Mouse (Mus musculus): ENCODE measurements around the gene Islr2. TPM values are rescaled to one million over a fixed set of nuclear protein-coding genes. Genes with fewer than 3 reads are reported as not detected.

Gene Islr2
- polyA plus RNA-seq, 1 experiment from 2014 or later: 18.1 TPM

- DNase-seq (ENCODE audit: low spot score): peak; percentile 90
- H3K9me3 ChIP-seq (ENCODE audit: control insufficient read depth, low read length): no peaks in the 10 kb centered on the region
- ATAC-seq (replicated peaks; ENCODE audit: low FRiP score): peak; percentile 75
- H3K27me3 ChIP-seq (ENCODE audit: control insufficient read depth, insufficient read depth, low read length): no peaks in the 10 kb centered on the region
- H3K9ac ChIP-seq (ENCODE audit: low read length): peak overlapping the region; percentile 49
- no peaks in the 10 kb centered on the region for H3K36me3 ChIP-seq (ENCODE audit: control insufficient read depth, insufficient read depth, low read length)
- peak overlapping the region; percentile 11 for H3K4me3 ChIP-seq (ENCODE audit: low read depth, low read length)
- H3K4me1 ChIP-seq (replicated peaks; ENCODE audit: control insufficient read depth, insufficient read depth, low read length): peaks cover 11% of the 10 kb centered on the region
- no peak overlapping the region for H3K27ac ChIP-seq (ENCODE audit: low read depth, low read length)
- peak overlapping the region; percentile 43; the same call in 1 of the 2 replicates for H3K4me2 ChIP-seq (ENCODE audit: low read depth, low read length, severe bottlenecking)
- 14% methylated on average over 25 of the region's 25 CpGs for WGBS
These were observed 43.1 kb upstream of the Islr2 start for GRCm38 (mm10) chr9:58247064-58247759.

DNA sequence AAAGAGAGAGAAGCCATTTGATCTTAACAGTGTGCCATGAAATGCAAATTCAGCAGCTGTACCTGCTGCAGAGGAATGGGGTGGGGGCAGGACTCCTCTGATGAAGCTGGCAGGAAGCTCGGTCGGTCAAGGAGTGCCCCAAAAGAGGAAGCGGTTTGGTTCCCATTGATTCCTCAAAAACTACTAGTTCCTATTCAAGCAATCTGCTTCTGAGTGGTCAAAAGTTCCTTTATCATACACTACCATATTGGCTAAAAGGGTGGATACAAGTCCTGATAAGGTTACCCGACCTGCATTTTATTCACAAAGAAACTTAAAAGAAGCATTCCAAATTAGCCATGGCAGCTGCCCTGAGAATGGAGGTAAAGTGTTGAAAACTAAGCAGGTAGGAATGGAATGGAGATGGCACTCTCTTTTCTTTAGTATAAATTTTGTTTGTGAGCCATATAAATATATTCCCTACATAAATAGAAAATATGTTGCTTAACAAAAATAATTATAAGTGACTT, 42.0 kb upstream of the Islr2 start:
- H3K27ac ChIP-seq (ENCODE audit: low read depth, low read length): no peak overlapping the region
- H3K4me2 ChIP-seq (ENCODE audit: low read depth, low read length, severe bottlenecking): no peak overlapping the region
- ATAC-seq (replicated peaks; ENCODE audit: low FRiP score): no peak
- H3K27me3 ChIP-seq (ENCODE audit: control insufficient read depth, insufficient read depth, low read length): no peaks in the 10 kb centered on the region
- no peak overlapping the region for H3K9ac ChIP-seq (ENCODE audit: low read length)
- 85% methylated on average over 4 of the region's 4 CpGs for WGBS
- H3K4me3 ChIP-seq (ENCODE audit: low read depth, low read length): no peak overlapping the region
- H3K36me3 ChIP-seq (ENCODE audit: control insufficient read depth, insufficient read depth, low read length): no peaks in the 10 kb centered on the region
- no peaks in the 10 kb centered on the region for H3K9me3 ChIP-seq (ENCODE audit: control insufficient read depth, low read length)
- H3K4me1 ChIP-seq (replicated peaks; ENCODE audit: control insufficient read depth, insufficient read depth, low read length): peaks cover 13% of the 10 kb centered on the region
- no peak for DNase-seq (ENCODE audit: low spot score)

GRCm38 (mm10) chr9:58243696-58244095, 39.6 kb upstream of the Islr2 start:
- H3K27me3 ChIP-seq (ENCODE audit: control insufficient read depth, insufficient read depth, low read length): no peaks in the 10 kb centered on the region
- WGBS: 90% methylated on average over 6 of the region's 6 CpGs
- no peak overlapping the region for H3K27ac ChIP-seq (ENCODE audit: low read depth, low read length)
- no peak overlapping the region for H3K4me2 ChIP-seq (ENCODE audit: low read depth, low read length, severe bottlenecking)
- ATAC-seq (replicated peaks; ENCODE audit: low FRiP score): no peak
- no peaks in the 10 kb centered on the region for H3K9me3 ChIP-seq (ENCODE audit: control insufficient read depth, low read length)
- no peak overlapping the region for H3K9ac ChIP-seq (ENCODE audit: low read length)
- DNase-seq (ENCODE audit: low spot score): no peak
- no peak overlapping the region for H3K4me3 ChIP-seq (ENCODE audit: low read depth, low read length)
- H3K36me3 ChIP-seq (ENCODE audit: control insufficient read depth, insufficient read depth, low read length): no peaks in the 10 kb centered on the region
- peaks cover 7% of the 10 kb centered on the region; the same call in 1 of the 2 replicates for H3K4me1 ChIP-seq (replicated peaks; ENCODE audit: control insufficient read depth, insufficient read depth, low read length)

DNA sequence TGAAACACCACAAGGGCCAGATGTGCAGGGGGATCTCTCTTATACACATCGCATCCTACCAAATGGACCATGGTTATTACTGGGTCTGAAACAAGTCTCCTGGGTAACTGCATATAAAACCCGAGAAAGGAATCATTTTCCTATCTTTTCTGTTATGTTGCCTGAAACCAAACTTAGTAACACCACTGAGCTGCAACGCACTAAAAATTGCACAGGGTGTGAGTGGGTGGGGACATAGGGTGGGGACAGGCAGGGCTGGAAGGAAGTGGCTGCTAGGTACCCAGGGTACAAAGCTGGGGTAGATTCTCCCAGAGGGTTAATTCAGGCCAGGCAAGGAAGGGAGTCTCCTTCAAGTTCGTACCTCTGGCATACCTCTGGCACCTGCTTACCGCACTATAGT, 38.6 kb upstream of the Islr2 start:
- Histone ChIP-seq H3K27me3 (ENCODE audit: control insufficient read depth, insufficient read depth, low read length) (no peaks in the 10 kb centered on the region), H3K27ac (ENCODE audit: low read depth, low read length) (no peak overlapping the region), H3K9me3 (ENCODE audit: control insufficient read depth, low read length) (no peaks in the 10 kb centered on the region), H3K4me1 (replicated peaks; ENCODE audit: control insufficient read depth, insufficient read depth, low read length) (peaks cover 5% of the 10 kb centered on the region; the same call in 1 of the 2 replicates), H3K9ac (ENCODE audit: low read length) (no peak overlapping the region), H3K4me2 (ENCODE audit: low read depth, low read length, severe bottlenecking) (no peak overlapping the region), H3K4me3 (ENCODE audit: low read depth, low read length) (no peak overlapping the region), H3K36me3 (ENCODE audit: control insufficient read depth, insufficient read depth, low read length) (no peaks in the 10 kb centered on the region)
- 90% methylated on average over 5 of the region's 5 CpGs for WGBS
- ATAC-seq (replicated peaks; ENCODE audit: low FRiP score) (no peak), DNase-seq (ENCODE audit: low spot score) (no peak)

GRCm38 (mm10) chr9:58241780-58242485, 37.8 kb upstream of the Islr2 start:
- no peak overlapping the region for H3K4me3 ChIP-seq (ENCODE audit: low read depth, low read length)
- no peak overlapping the region for H3K9ac ChIP-seq (ENCODE audit: low read length)
- 0 out of 2 replicates have a peak overlapping the region, but pooled peaks have one; percentile 25 for H3K27ac ChIP-seq (ENCODE audit: low read depth, low read length)
- H3K4me1 ChIP-seq (replicated peaks; ENCODE audit: control insufficient read depth, insufficient read depth, low read length): peaks cover 5% of the 10 kb centered on the region; the same call in 1 of the 2 replicates
- peak; percentile 74 for DNase-seq (ENCODE audit: low spot score)
- no peak overlapping the region for H3K4me2 ChIP-seq (ENCODE audit: low read depth, low read length, severe bottlenecking)
- no peaks in the 10 kb centered on the region for H3K36me3 ChIP-seq (ENCODE audit: control insufficient read depth, insufficient read depth, low read length)
- ATAC-seq (replicated peaks; ENCODE audit: low FRiP score): peak; percentile 61; the same call in 1 of the 2 replicates
- 52% methylated on average over 9 of the region's 9 CpGs for WGBS
- no peaks in the 10 kb centered on the region for H3K27me3 ChIP-seq (ENCODE audit: control insufficient read depth, insufficient read depth, low read length)
- H3K9me3 ChIP-seq (ENCODE audit: control insufficient read depth, low read length): no peaks in the 10 kb centered on the region

DNA sequence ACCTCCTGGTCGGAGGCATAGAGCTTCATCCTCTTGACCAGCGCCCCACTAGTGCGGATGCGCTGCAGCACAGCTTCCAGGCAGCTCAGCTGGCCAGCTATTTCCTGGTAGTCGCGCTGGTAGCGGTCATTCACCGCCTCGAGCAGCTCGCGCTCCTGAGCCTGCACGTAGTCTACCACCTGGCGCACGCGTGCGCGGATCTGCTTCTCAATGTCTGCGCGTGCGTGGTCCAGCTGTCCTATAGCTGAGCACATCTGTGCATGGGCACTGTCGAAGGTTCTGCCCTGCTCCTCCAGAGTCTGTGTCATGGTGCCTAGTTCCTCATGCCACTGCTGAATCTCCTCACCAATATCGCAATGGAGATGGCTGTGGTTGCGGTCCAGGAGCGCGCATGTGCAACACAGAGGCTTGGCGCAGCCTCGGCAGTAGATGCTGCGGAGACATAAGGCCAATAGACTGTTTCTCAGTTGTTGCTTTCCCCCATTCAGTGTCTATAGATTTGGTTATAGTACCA, 30.4 kb upstream of the Islr2 start:
- no peaks in the 10 kb centered on the region for H3K27me3 ChIP-seq (ENCODE audit: control insufficient read depth, insufficient read depth, low read length)
- H3K4me1 ChIP-seq (replicated peaks; ENCODE audit: control insufficient read depth, insufficient read depth, low read length): no peaks in the 10 kb centered on the region
- no peak overlapping the region for H3K27ac ChIP-seq (ENCODE audit: low read depth, low read length)
- 97% methylated on average over 28 of the region's 28 CpGs for WGBS
- H3K4me2 ChIP-seq (ENCODE audit: low read depth, low read length, severe bottlenecking): no peak overlapping the region
- H3K9me3 ChIP-seq (ENCODE audit: control insufficient read depth, low read length): no peaks in the 10 kb centered on the region
- DNase-seq (ENCODE audit: low spot score): no peak
- H3K4me3 ChIP-seq (ENCODE audit: low read depth, low read length): no peak overlapping the region
- no peaks in the 10 kb centered on the region for H3K36me3 ChIP-seq (ENCODE audit: control insufficient read depth, insufficient read depth, low read length)
- H3K9ac ChIP-seq (ENCODE audit: low read length): no peak overlapping the region
- no peak for ATAC-seq (replicated peaks; ENCODE audit: low FRiP score)

GRCm38 (mm10) chr9:58232374-58232773, 28.3 kb upstream of the Islr2 start:
- Histone ChIP-seq H3K4me3 (ENCODE audit: low read depth, low read length) (no peak overlapping the region), H3K4me1 (replicated peaks; ENCODE audit: control insufficient read depth, insufficient read depth, low read length) (no peaks in the 10 kb centered on the region), H3K27me3 (ENCODE audit: control insufficient read depth, insufficient read depth, low read length) (no peaks in the 10 kb centered on the region), H3K36me3 (ENCODE audit: control insufficient read depth, insufficient read depth, low read length) (no peaks in the 10 kb centered on the region), H3K9me3 (ENCODE audit: control insufficient read depth, low read length) (no peaks in the 10 kb centered on the region), H3K27ac (ENCODE audit: low read depth, low read length) (no peak overlapping the region), H3K4me2 (ENCODE audit: low read depth, low read length, severe bottlenecking) (no peak overlapping the region), H3K9ac (ENCODE audit: low read length) (no peak overlapping the region)
- ATAC-seq (replicated peaks; ENCODE audit: low FRiP score) (no peak), DNase-seq (ENCODE audit: low spot score) (peak; percentile 34)
- 83% methylated on average over 5 of the region's 5 CpGs for WGBS

DNA sequence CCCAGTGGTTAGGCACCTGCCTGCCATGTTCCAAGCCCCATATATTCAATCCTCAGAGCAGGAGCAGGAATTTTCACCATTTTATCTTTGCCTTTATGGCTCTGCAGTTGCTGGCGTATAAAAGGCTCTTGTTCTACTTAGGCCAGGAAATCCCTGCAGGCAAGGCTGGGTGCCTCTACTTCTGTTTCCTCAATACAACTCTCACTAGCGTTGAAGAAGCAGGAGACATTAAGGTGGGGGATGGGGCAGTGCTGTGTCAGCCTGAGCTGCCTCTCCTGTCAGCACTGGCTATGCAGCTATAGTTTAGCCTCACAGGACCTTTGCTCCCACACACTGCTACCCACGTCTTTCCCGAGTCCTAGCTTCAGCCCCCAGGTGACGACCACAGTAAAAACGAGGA, 27.6 kb upstream of the Islr2 start:
- no peak for ATAC-seq (replicated peaks; ENCODE audit: low FRiP score)

More for the DNA sequence above, 27.6 kb upstream of the Islr2 start:
- H3K9me3 ChIP-seq (ENCODE audit: control insufficient read depth, low read length): no peaks in the 10 kb centered on the region
- no peaks in the 10 kb centered on the region for H3K4me1 ChIP-seq (replicated peaks; ENCODE audit: control insufficient read depth, insufficient read depth, low read length)
- H3K36me3 ChIP-seq (ENCODE audit: control insufficient read depth, insufficient read depth, low read length): no peaks in the 10 kb centered on the region
- peak; percentile 20 for DNase-seq (ENCODE audit: low spot score)
- no peak overlapping the region for H3K4me3 ChIP-seq (ENCODE audit: low read depth, low read length)
- H3K9ac ChIP-seq (ENCODE audit: low read length): no peak overlapping the region
- H3K27me3 ChIP-seq (ENCODE audit: control insufficient read depth, insufficient read depth, low read length): no peaks in the 10 kb centered on the region
- no peak overlapping the region for H3K4me2 ChIP-seq (ENCODE audit: low read depth, low read length, severe bottlenecking)
- H3K27ac ChIP-seq (ENCODE audit: low read depth, low read length): no peak overlapping the region
- WGBS: 80% methylated on average over 6 of the region's 6 CpGs

All from forebrain, embryonic 11.5 days (tissue).